Mouse (Mus musculus) mammary gland, adult 2 months (tissue): Measurements from ENCODE around the gene Ncoa7. TPM values are rescaled to one million over a fixed set of nuclear protein-coding genes. Genes with fewer than 3 reads are reported as not detected.

Source experiments
- polyA plus RNA-seq: library from polyadenylated mRNA; depleted of rRNA; stranded (reverse); fragments of >200 nt; gene quantifications from 2 replicates; pipeline ENCODE4 v1.2.3, GENCODE M21; 2012; ENCODE audit warnings: low replicate concordance; rRNA removed

Ncoa7 gene
- polyA plus RNA-seq, result 3.0 and 5.3 TPM in 2 replicates

DNA sequence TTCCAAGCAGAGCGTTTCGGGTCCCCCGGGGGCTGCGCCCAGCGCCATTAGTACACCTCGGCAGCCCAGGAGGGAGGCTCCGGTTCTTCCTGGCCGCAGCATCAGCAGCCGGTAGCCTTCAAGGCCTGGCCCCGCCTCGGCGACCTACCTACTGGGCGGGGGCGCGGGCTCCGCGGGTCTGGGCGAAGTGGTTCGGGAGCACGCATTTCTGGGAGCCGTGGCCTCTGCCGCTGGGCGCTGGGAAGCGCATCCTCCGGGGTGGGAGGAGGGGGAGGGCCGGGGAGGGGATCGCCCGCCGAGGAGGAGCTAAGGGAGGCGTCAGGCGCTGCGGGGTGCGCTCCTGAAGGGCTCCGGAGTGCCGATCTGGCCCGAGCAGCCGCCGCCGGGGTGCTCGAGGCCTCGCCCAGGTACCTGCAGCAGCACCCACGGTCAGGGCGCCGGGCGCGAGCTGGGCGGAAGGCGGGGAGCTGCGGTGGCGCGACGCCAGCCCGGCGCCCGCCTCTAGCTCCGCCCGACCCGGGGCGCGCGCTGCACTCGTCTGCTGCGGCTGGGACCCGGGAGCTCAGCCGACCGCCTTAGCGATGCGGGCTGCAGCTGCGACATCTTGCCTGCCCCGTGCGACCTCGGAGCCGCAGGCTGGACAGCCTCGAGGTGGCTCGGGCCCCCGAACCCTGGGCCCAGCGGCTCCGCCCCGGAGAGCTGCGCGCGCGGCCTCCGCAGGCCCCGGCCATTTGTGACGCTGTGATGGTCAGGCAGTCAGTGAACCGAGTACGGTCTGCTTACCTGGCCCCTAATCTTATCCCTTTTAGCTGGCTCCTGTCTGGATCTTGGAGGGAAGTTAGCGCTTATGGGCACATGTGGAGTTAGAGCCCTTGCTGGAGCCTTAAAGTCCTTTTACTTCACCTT lies at the start of gene Ncoa7:
Gene Ncoa7 (minus strand): TSS at position 646 of the 906 bp plus-strand sequence.

DNA sequence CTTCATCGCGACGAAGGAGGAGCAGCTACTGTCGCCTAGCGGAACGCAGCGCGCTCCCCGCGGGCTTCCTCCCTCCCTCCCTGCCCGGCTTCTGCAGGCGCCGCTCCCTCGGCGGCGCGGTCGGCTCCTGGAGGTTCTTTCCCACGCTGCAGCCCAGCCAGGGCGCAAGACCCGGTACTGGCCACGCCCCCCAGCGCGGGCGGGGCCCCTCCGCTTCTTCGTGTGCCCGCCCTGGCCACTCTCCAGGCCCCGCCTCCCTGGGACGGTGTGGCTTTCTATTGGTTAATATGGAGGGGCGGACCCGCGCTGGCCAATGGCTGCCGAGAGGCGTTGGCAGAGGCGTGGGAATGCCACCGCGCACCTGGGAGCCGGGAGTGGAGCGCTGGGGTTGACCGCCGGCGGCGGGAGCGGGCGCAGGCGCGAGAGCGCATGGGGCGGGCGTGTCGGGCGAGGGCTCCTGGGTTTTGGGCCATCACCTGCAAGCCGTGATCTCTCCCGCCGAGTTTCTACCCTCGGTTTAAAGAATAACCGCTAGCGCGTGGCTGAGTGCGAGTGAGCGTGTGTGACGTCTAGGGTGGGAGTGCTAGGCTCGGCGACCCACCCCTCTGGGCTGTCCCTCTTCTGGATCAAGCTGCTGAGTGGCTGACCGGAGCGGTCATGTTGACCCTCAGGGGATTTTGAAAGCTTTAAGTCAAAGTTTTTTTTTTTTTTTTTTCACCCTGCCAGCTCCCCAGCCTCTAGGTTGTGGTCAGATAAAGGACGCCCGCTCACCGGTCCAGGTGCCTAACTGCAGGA lies 39.7 kb upstream of the Ncoa7 start, which contains the start of gene Hey2:
Gene Hey2 (minus strand): TSS at position 159 of the 795 bp plus-strand sequence.

DNA sequence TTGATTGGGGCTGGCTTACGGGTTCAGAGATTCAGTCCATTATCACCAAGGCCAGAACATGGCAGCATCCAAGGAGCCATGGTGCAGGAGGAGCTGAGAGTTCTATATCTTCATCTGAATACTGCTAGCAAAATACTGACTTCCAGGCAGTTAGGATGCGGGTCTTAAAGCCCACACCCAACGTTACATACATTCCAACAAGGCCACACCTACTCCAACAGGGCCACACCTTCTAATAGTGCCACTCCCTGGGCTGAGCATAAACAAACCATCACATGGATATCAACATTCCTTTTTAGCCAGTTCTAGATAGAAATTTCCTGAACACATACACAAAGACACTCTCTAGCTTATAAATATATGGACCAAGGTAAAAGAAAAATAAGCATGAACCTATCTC lies 173.6 kb downstream of the Ncoa7 start, which contains the start of gene Hint3:
Gene Hint3 (minus strand): TSS at position 120 of the 400 bp plus-strand sequence.

DNA sequence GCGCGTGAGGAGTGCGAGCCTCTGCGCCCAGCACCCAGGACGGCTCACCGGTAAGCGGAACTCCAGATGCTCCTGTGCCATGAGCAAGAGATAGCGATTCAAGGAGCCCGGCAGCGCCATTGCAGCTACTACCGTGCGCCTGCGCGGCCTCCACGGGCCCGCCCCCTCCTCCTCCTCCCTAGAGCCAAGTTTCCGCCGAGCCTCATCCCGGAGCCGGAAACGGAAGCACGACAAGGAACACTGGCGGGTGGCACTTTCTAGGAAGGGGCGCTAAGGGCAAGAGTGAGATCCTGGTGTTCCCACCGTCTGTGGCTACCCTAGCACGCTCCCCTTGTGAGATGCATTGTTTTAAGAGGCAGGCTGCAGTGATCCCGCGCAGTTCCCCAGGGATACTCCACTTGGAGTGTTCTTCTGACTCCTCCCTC lies 202.6 kb downstream of the Ncoa7 start, which contains the start of gene Trmt11:
Gene Trmt11 (minus strand): TSS at position 208 of the 425 bp plus-strand sequence.

Other genes with a start within 250 kb of the Ncoa7 start
- gene Trmt11, start 202.6 kb downstream of the Ncoa7 start, polyA plus RNA-seq, result 0.29 and 1.2 TPM in 2 replicates
- gene Hint3, start 173.7 kb downstream of the Ncoa7 start, polyA plus RNA-seq, result 7.7 and 19.0 TPM in 2 replicates
- 3.5 and 3.8 TPM in 2 replicates for gene Hey2, start 39.5 kb upstream of the Ncoa7 start, polyA plus RNA-seq